Mouse (Mus musculus) CD8-positive naive resting alpha-beta T cell, adult 2 months (primary cell): ENCODE measurements around the gene Inf2.

Source experiments
- DNase-seq, 2 experiments: peaks; one replicate each; pipeline ENCODE4 v3.0.0; 2022; ENCODE audit warnings: low read depth in 2 of 2, low spot score in 2 of 2

Inf2 gene

GRCm38 (mm10) chr12:112563011-112563410 lies 25.6 kb upstream of the Inf2 start:
- no peak for DNase-seq

- DNase-seq = no peak
Measured at GRCm38 (mm10) chr12:112570160-112570559, 18.4 kb upstream of the Inf2 start.

- DNase-seq = no peak
Measured at GRCm38 (mm10) chr12:112571064-112571463, 17.5 kb upstream of the Inf2 start.

GRCm38 (mm10) chr12:112575274-112575986 lies 13.2 kb upstream of the Inf2 start:
- DNase-seq = no peak

GRCm38 (mm10) chr12:112576341-112576740 lies 12.2 kb upstream of the Inf2 start:
- DNase-seq = no peak

GRCm38 (mm10) chr12:112576749-112577148 lies 11.8 kb upstream of the Inf2 start:
- DNase-seq = no peak

- DNase-seq = no peak
Measured at GRCm38 (mm10) chr12:112578296-112579090, 10.1 kb upstream of the Inf2 start.

GRCm38 (mm10) chr12:112579430-112579829 lies 9.2 kb upstream of the Inf2 start:
- no peak for DNase-seq

- DNase-seq = no peak
Measured at GRCm38 (mm10) chr12:112579926-112580325, 8.7 kb upstream of the Inf2 start.

GRCm38 (mm10) chr12:112581113-112581512 lies 7.5 kb upstream of the Inf2 start:
- DNase-seq = no peak

GRCm38 (mm10) chr12:112584954-112585353 lies 3.6 kb upstream of the Inf2 start:
- no peak for DNase-seq

GRCm38 (mm10) chr12:112585924-112586538 lies 2.6 kb upstream of the Inf2 start:
- no peak for DNase-seq

GRCm38 (mm10) chr12:112587125-112588124 lies 1.2 kb upstream of the Inf2 start:
- peak; percentile 55 to 59 for DNase-seq

GRCm38 (mm10) chr12:112589491-112590191 lies 1.1 kb downstream of the Inf2 start:
- no peak for DNase-seq

GRCm38 (mm10) chr12:112590566-112591239 lies 2.1 kb downstream of the Inf2 start:
- DNase-seq = no peak

GRCm38 (mm10) chr12:112591240-112591639 lies 2.7 kb downstream of the Inf2 start:
- DNase-seq = no peak

- DNase-seq = no peak
Measured at GRCm38 (mm10) chr12:112591730-112592129, 3.1 kb downstream of the Inf2 start.

- DNase-seq = no peak
Measured at GRCm38 (mm10) chr12:112592985-112593734, 4.6 kb downstream of the Inf2 start.
